Mouse (Mus musculus): ENCODE results near the gene Kpna7. TPM values are rescaled to one million over a fixed set of nuclear protein-coding genes. Genes with fewer than 3 reads are reported as not detected.

Gene Kpna7
- total and polyA plus RNA-seq, 3 experiments, result 0.35 to 2.2 TPM; not detected in 1

DNA sequence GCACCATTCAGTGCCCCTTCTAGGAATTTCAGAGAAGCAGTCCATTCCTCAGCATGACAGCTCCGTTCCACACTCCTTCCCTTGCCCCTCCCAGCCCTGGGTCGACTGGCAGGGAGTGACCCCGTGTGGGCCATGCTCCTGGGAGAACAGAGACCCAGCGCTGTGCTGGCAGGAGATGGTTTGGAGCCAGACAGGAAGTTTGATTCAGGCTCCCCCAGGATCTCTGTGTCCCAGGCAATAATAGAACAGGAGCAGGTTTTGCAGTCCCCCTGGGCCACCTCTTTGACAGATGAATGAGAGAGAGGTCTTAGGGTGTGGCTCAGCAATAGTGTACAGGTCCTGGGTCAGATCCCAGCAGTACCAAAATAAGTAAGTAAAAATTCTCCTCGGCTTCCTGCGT is 34.2 kb upstream of the Kpna7 start:
- DNase-seq (ENCODE audit: low read depth, low spot score), result no peak
- Histone ChIP-seq H3K4me3 (ENCODE audit: control insufficient read depth in 1 of 2, insufficient read depth in 1 of 2, low read depth in 2 of 2, low read length in 2 of 2) (no peak overlapping the region), H3K27me3 (ENCODE audit: control insufficient read depth in 1 of 2, insufficient read depth in 2 of 2, low read length in 2 of 2) (no peaks in the 10 kb centered on the region), H3K79me2 (ENCODE audit: control insufficient read depth, insufficient read depth, low read length, poor library complexity) (peaks cover 58% of the 10 kb centered on the region), H3K4me1 (ENCODE audit: control insufficient read depth in 1 of 2, insufficient read depth in 2 of 2, low read length in 2 of 2) (peaks cover 4 to 18% of the 10 kb centered on the region in 2 experiments; a peak in 3 of 4 replicates), H3K36me3 (ENCODE audit: control insufficient read depth in 1 of 2, insufficient read depth in 2 of 2, low read length in 2 of 2) (peaks cover 3 to 13% of the 10 kb centered on the region in 2 experiments), H3K9me3 (replicated peaks; ENCODE audit: insufficient read depth, low read length) (no peaks in the 10 kb centered on the region), H3K27ac (ENCODE audit: control insufficient read depth, low read depth, low read length) (no peak overlapping the region), H3K9ac (ENCODE audit: control insufficient read depth, low read depth, low read length, poor library complexity, severe bottlenecking) (no peak overlapping the region)
- TF ChIP-seq MAFK (IDR thresholded peaks at IDR 0.05; ENCODE audit: borderline replicate concordance, low read depth, low read length) (no peak), CHD2 (IDR thresholded peaks at IDR 0.05; ENCODE audit: low read length) (no peak), UBTF (IDR thresholded peaks at IDR 0.05; ENCODE audit: borderline replicate concordance, insufficient read depth, low read depth, low read length) (no peak), POLR2AphosphoS2 (IDR thresholded peaks at IDR 0.05; ENCODE audit: low read length) (no peak), ZNF384 (IDR thresholded peaks at IDR 0.05; ENCODE audit: low read depth, low read length) (no peak), ETS1 (IDR thresholded peaks at IDR 0.05; ENCODE audit: low read depth, low read length) (no peak), TBP (IDR thresholded peaks at IDR 0.05; ENCODE audit: low read depth, low read length) (no peak), SIN3A (IDR thresholded peaks at IDR 0.05; ENCODE audit: low read length) (no peak)

GRCm38 (mm10) chr5:145116916-145117315 is 33.1 kb upstream of the Kpna7 start:
- peak; percentile 71 for DNase-seq (ENCODE audit: low read depth, low spot score)
- TF ChIP-seq GATA1 (IDR thresholded peaks at IDR 0.05; ENCODE audit: low read depth, low read length) (no peak), ELF1 (IDR thresholded peaks at IDR 0.05; ENCODE audit: low read depth, low read length) (no peak), CHD2 (IDR thresholded peaks at IDR 0.05; ENCODE audit: low read length) (no peak), MAZ (IDR thresholded peaks at IDR 0.05; ENCODE audit: low read depth, low read length) (no peak), USF2 (IDR thresholded peaks at IDR 0.05; ENCODE audit: borderline replicate concordance in 1 of 2, insufficient read depth in 1 of 2, low read depth in 1 of 2, low read length in 2 of 2) (no peak), POLR2AphosphoS5 (IDR thresholded peaks at IDR 0.05; ENCODE audit: borderline replicate concordance, low read depth, low read length) (no peak), MAFK (IDR thresholded peaks at IDR 0.05; ENCODE audit: borderline replicate concordance, low read depth, low read length) (no peak), EP300 (IDR thresholded peaks at IDR 0.05; ENCODE audit: low read depth in 1 of 2, low read length in 2 of 2) (0 out of 4 replicates have a peak, but pooled peaks of 1 of the 2 experiments have one; percentile 8), KAT2A (conservative IDR thresholded peaks at IDR 0.05; ENCODE audit: low read depth, low read length) (no peak), HCFC1 (IDR thresholded peaks at IDR 0.05; ENCODE audit: low read depth, low read length) (no peak), RAD21 (IDR thresholded peaks at IDR 0.05; ENCODE audit: low read depth, low read length) (peak; percentile 23), MEF2A (IDR thresholded peaks at IDR 0.05; ENCODE audit: extremely low read depth, insufficient replicate concordance, low read depth, low read length, poor library complexity, severe bottlenecking) (no peak), CTCF (IDR thresholded peaks at IDR 0.05 in 2 of 3, conservative IDR thresholded peaks at IDR 0.05 in 1 of 3; ENCODE audit: control insufficient read depth in 1 of 3, insufficient read depth in 1 of 3, low read depth in 2 of 3, low read length in 3 of 3, poor library complexity in 1 of 3, severe bottlenecking in 1 of 3) (peak; percentile 58 to 73 (median 69)), SMC3 (IDR thresholded peaks at IDR 0.05; ENCODE audit: low read depth, low read length) (peak; percentile 42), RCOR1 (IDR thresholded peaks at IDR 0.05; ENCODE audit: low read depth, low read length) (no peak), GABPA (IDR thresholded peaks at IDR 0.05; ENCODE audit: low read depth, low read length) (no peak), TCF12 (IDR thresholded peaks at IDR 0.05; ENCODE audit: low read depth, low read length) (no peak), ZKSCAN1 (IDR thresholded peaks at IDR 0.05; ENCODE audit: low read depth, low read length) (no peak), CHD1 (IDR thresholded peaks at IDR 0.05; ENCODE audit: low read depth, low read length) (0 out of 2 replicates have a peak, but pooled peaks have one; percentile 5), SIN3A (IDR thresholded peaks at IDR 0.05; ENCODE audit: low read length) (no peak), BHLHE40 (IDR thresholded peaks at IDR 0.05; ENCODE audit: borderline replicate concordance, low read depth, low read length) (no peak), JUND (IDR thresholded peaks at IDR 0.05; ENCODE audit: low read depth, low read length) (no peak)
- H3K4me3 ChIP-seq (ENCODE audit: control insufficient read depth in 1 of 2, insufficient read depth in 1 of 2, low read depth in 2 of 2, low read length in 2 of 2), result peak overlapping the region; percentile 36; a peak in 3 of 4 replicates
- peak overlapping the region; percentile 82 for H3K27ac ChIP-seq (ENCODE audit: control insufficient read depth, low read depth, low read length)
- H3K9me3 ChIP-seq (replicated peaks; ENCODE audit: insufficient read depth, low read length), result no peaks in the 10 kb centered on the region
- peaks cover 3 to 13% of the 10 kb centered on the region in 2 experiments for H3K36me3 ChIP-seq (ENCODE audit: control insufficient read depth in 1 of 2, insufficient read depth in 2 of 2, low read length in 2 of 2)
- H3K79me2 ChIP-seq (ENCODE audit: control insufficient read depth, insufficient read depth, low read length, poor library complexity), result peaks cover 58% of the 10 kb centered on the region
- peak overlapping the region; percentile 66 for H3K9ac ChIP-seq (ENCODE audit: control insufficient read depth, low read depth, low read length, poor library complexity, severe bottlenecking)
- peaks cover 4 to 18% of the 10 kb centered on the region in 2 experiments; a peak in 3 of 4 replicates for H3K4me1 ChIP-seq (ENCODE audit: control insufficient read depth in 1 of 2, insufficient read depth in 2 of 2, low read length in 2 of 2)
- no peaks in the 10 kb centered on the region for H3K27me3 ChIP-seq (ENCODE audit: control insufficient read depth in 1 of 2, insufficient read depth in 2 of 2, low read length in 2 of 2)

All from MEL (cell line).